Mouse (Mus musculus) forebrain, embryonic 16.5 days (tissue): Measurements from ENCODE around the gene Defb9. TPM values are rescaled to one million over a fixed set of nuclear protein-coding genes. Genes with fewer than 3 reads are reported as not detected.
"Not testable (repeated sequence)": the region's sequence is repeated elsewhere in the genome, so short reads cannot be mapped to it uniquely, and the experiment has no call there.

Experiments
- ATAC-seq: fragments of 200-750 bp; cut with Nextera tagmentation; 2 replicates; pipeline ENCODE4 v1.8.0; 2017; ENCODE audit warnings: mild to moderate bottlenecking, moderate library complexity
- H3K27ac ChIP-seq: fragments of 300-500 bp; sonication (generic); 2 replicates; pipeline ENCODE4 v1.5.1; 2014; ENCODE audit warnings: low read length, control low read depth
- H3K27me3 ChIP-seq: fragments of 300-500 bp; sonication (generic); replicated peaks from 2 replicates; pipeline ENCODE4 v1.6.1; 2014; ENCODE audit warnings: low read length; ENCODE audit not compliant: control insufficient read depth, insufficient read depth
- H3K36me3 ChIP-seq: fragments of 300-500 bp; sonication (generic); 2 replicates; pipeline ENCODE4 v1.6.1; 2014; ENCODE audit not compliant: control insufficient read depth, insufficient read depth
- H3K4me1 ChIP-seq: fragments of 300-500 bp; sonication (generic); replicated peaks from 2 replicates; pipeline ENCODE4 v1.6.1; 2014; ENCODE audit warnings: low read length; ENCODE audit not compliant: control insufficient read depth, insufficient read depth
- H3K4me2 ChIP-seq: fragments of 300-500 bp; sonication (generic); 2 replicates; pipeline ENCODE4 v1.6.1; 2014; ENCODE audit warnings: mild to moderate bottlenecking, low read length, control low read depth
- H3K4me3 ChIP-seq: fragments of 300-500 bp; sonication (generic); replicated peaks from 2 replicates; pipeline ENCODE4 v1.5.1; 2014; ENCODE audit warnings: mild to moderate bottlenecking, low read length, control low read depth
- H3K9ac ChIP-seq: fragments of 300-500 bp; sonication (generic); replicated peaks from 2 replicates; pipeline ENCODE4 v1.6.1; 2014; ENCODE audit warnings: low read depth, low read length, control low read depth
- H3K9me3 ChIP-seq: fragments of 300-500 bp; sonication (generic); 2 replicates; pipeline ENCODE4 v1.6.1; 2016; ENCODE audit warnings: low read length; ENCODE audit not compliant: control insufficient read depth
- WGBS: fragments of 180-500 bp; shearing (Covaris S2); extraction: QIAGEN DNeasy Blood & Tissue Kit; methylation state at CpG from one replicate; pipeline ENCODE4 v1.1.7; 2014; 5-methylcytosine and 5-hydroxymethylcytosine counted together
- polyA plus RNA-seq: library from polyadenylated mRNA; unstranded; fragments of >200 nt; fragmentation: Nextera tagmentation; extraction: Ambion mirVana; gene quantifications from 2 replicates; pipeline ENCODE4 v1.2.1, GENCODE M21; 2015

The Defb9 gene
- not detected in 2 replicates for polyA plus RNA-seq

DNA sequence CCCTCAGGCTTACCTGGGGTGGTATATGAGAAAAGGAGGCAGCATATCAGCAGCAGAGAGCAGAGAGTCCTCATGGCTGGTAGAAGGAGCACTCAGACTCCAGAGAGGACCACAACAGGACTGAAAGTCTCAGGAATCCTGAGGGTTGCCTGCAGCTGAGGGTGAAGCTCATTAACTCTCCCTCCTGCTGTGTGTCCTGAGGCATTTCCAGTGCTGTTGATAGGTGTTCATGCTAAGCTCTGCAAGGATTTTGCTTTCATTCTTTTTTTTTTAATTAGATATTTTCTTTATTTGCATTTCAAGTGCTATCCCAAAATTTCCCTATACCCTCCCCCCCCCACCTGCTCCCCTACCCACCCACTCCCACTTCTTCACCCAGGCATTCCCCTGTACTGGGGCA lies at the start of gene Defb9:
TSS of gene Defb9 (minus strand) at position 101 of the 400 bp plus-strand sequence.
- not testable (repeated sequence) for H3K27ac ChIP-seq, H3K27me3 ChIP-seq, ATAC-seq, H3K4me3 ChIP-seq, H3K36me3 ChIP-seq, H3K4me1 ChIP-seq, H3K4me2 ChIP-seq, H3K9ac ChIP-seq, H3K9me3 ChIP-seq

DNA sequence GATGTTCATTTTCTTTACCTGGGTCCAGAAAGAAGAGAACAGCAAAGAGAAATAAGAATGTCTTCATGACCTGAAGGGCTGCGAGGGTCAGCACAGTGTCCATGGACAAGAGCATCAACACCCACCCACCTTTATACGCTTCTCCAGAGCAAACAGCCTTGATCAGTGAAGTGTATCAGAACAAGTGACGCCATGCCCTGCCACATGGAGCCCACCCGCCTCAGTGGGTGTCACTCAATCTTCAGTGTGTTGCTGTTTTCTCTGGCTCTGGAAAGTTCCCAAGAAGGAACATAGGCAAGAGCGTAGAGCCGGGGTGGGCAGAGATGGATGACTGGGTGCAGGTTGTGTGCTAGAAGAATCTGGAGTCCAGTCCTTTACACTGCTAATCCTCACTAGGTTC lies 47.4 kb upstream of the Defb9 start, which contains the start of gene Defb15:
TSS of gene Defb15 (minus strand) at position 101 of the 400 bp plus-strand sequence.
- WGBS: 95% methylated on average over 6 of the region's 6 CpGs
- no peak for ATAC-seq
- Histone ChIP-seq H3K9ac (no peak within 1 kb of the TSS), H3K9me3 (no peaks in the 10 kb centered on the region), H3K4me2 (no peak within 1 kb of the TSS), H3K4me3 (no peak within 1 kb of the TSS), H3K4me1 (no peaks in the 10 kb centered on the region), H3K36me3 (no peaks in the 10 kb centered on the region), H3K27me3 (no peaks in the 10 kb centered on the region), H3K27ac (no peak within 1 kb of the TSS)

DNA sequence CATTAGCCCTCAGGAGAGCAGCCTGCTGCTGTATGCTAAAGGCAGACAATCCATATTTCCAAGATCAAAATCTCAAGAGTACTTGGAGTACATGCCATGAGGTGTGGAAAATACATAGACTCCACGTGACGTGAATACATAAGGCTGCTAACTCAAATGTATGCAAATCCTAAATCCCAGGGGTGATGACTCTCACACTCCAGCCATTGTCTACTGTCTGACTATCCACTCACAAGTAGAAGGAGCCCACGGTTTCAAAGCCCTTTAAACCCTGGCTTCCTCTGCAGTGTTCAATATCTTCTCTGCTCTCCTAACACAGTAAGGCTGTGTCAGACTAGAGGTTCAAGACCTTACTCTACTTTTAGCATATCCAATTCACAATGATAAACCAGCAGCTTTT lies 45.5 kb upstream of the Defb9 start:
- H3K4me1 ChIP-seq, H3K36me3 ChIP-seq, H3K27ac ChIP-seq, H3K9me3 ChIP-seq, ATAC-seq, H3K4me2 ChIP-seq, H3K9ac ChIP-seq, H3K27me3 ChIP-seq, H3K4me3 ChIP-seq: not testable (repeated sequence)
- 81% methylated on average over 3 of the region's 3 CpGs for WGBS

- Histone ChIP-seq H3K27me3 (no peaks in the 10 kb centered on the region), H3K4me1 (no peaks in the 10 kb centered on the region), H3K9ac (no peak overlapping the region), H3K36me3 (no peaks in the 10 kb centered on the region), H3K9me3 (no peaks in the 10 kb centered on the region), H3K4me2 (no peak overlapping the region), H3K27ac (no peak overlapping the region), H3K4me3 (no peak overlapping the region)
- ATAC-seq: no peak
- WGBS: 84% methylated on average over 3 of the region's 3 CpGs
Measured at GRCm38 (mm10) chr8:21915625-21916024, 30.4 kb upstream of the Defb9 start.

DNA sequence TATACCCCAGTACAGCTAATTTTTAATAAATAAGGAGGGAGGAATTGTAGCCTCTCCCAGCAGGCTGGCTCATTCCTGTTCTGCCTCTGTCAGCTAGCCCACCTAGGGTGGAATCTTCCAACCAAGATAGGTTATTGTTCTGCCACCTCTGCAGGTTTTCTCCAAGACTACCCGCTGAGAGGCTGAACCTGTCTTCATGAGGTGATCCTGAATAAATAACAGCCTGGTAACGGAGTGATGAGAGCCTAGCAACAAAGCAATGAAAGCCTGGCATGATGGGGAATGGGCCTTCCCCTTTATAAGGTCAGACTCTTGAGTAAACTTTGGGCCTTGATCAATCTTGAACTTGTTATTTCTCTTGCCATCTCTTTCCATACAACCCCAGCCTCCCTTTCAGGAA lies 27.3 kb upstream of the Defb9 start:
- no peak for ATAC-seq
- Histone ChIP-seq H3K9ac (no peak overlapping the region), H3K36me3 (no peaks in the 10 kb centered on the region), H3K9me3 (no peaks in the 10 kb centered on the region), H3K4me1 (no peaks in the 10 kb centered on the region), H3K4me3 (no peak overlapping the region), H3K27ac (no peak overlapping the region), H3K27me3 (no peaks in the 10 kb centered on the region), H3K4me2 (no peak overlapping the region)
- WGBS: 23% methylated on average over 2 of the region's 2 CpGs

DNA sequence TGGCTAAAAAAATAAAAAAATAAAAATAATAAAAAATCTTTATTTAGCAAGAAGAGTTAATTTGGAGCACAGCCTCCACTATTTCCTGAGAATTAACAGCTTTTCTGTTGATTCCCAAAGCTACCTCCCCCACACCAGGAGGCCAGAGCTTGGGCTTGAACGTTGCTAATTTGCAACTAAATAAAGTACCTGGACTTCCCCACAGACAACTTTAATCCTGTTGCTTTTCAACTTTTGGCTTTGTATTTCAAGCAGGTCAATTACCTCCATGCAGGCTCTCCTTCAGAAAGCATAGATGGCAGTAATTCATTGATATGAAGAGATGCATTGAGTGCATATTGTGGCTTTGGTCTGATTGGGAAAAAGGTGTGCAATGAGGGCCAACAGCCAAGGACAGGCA lies 26.7 kb upstream of the Defb9 start:
- no peaks in the 10 kb centered on the region for H3K27me3 ChIP-seq
- H3K27ac ChIP-seq: no peak overlapping the region
- no peak overlapping the region for H3K4me3 ChIP-seq
- H3K4me2 ChIP-seq: no peak overlapping the region
- 3% methylated on average over 1 of the region's 1 CpGs for WGBS
- ATAC-seq: no peak
- H3K9ac ChIP-seq: no peak overlapping the region
- H3K9me3 ChIP-seq: no peaks in the 10 kb centered on the region
- H3K36me3 ChIP-seq: no peaks in the 10 kb centered on the region
- no peaks in the 10 kb centered on the region for H3K4me1 ChIP-seq

DNA sequence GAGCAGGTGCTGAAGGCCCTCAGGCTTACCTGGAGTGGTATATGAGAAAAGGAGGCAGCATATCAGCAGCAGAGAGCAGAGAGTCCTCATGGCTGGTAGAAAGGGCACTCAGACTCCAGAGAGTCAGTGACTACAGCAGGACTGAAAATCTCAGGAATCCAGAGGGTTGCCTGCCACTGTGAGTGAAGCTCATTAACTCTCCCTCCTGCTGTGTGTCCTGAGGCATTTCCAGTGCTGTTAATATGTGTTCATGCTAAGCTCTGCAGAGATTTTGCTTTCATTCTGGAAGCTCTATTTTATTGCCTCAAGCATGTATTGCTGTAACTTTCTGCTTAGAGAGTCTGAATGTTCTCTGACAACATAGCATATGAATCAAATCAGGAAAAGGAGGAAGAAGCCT lies 21.1 kb upstream of the Defb9 start, which contains the start of gene Defb11:
TSS of gene Defb11 (minus strand) at position 123 of the 400 bp plus-strand sequence.
- not testable (repeated sequence) for H3K4me3 ChIP-seq, H3K36me3 ChIP-seq, H3K27me3 ChIP-seq, ATAC-seq, H3K4me1 ChIP-seq, H3K9me3 ChIP-seq, H3K9ac ChIP-seq, H3K4me2 ChIP-seq, H3K27ac ChIP-seq

GRCm38 (mm10) chr8:21858586-21858985 lies 26.6 kb downstream of the Defb9 start, which contains the start of gene Defb10:
Defb10 (plus strand) TSS chr8:21858901.
- ATAC-seq, H3K27me3 ChIP-seq, H3K4me2 ChIP-seq, H3K36me3 ChIP-seq, H3K4me1 ChIP-seq, H3K27ac ChIP-seq, H3K4me3 ChIP-seq, H3K9me3 ChIP-seq, H3K9ac ChIP-seq: not testable (repeated sequence)
- 0% methylated on average over 1 of the region's 1 CpGs for WGBS
